Mouse (Mus musculus) lung, postnatal 25 days (tissue): Measurements from ENCODE around the gene Pipox.
A peak's percentile ranks its signal among the peaks of the same experiment; 100 is the strongest.

ENCODE experiments used
- DNase-seq: peaks from one replicate; pipeline ENCODE4 v3.0.0; 2022; ENCODE audit warnings: low spot score

Pipox gene

GRCm38 (mm10) chr11:77875847-77876759 lies 17.8 kb downstream of the Pipox start:
- DNase-seq: no peak

DNA sequence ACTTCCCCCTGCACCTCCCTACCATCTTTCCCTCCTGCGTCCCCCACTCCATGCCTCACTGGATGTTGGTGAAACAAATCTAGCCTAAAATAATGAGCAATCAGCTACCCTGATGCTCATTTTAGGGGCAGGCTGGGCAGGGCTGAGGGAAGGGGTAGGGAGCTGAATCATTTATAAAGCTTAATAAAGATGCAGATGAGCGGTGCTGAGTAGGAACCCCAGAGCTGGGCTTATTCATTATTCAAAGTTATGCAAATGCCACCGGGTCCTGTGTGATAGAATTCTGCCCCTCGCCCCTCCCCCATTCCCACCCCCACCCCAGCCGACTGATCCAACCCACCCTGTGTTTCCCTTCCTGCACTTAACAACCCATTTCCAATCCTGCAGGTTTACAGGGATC lies 18.6 kb downstream of the Pipox start:
- DNase-seq: no peak

DNA sequence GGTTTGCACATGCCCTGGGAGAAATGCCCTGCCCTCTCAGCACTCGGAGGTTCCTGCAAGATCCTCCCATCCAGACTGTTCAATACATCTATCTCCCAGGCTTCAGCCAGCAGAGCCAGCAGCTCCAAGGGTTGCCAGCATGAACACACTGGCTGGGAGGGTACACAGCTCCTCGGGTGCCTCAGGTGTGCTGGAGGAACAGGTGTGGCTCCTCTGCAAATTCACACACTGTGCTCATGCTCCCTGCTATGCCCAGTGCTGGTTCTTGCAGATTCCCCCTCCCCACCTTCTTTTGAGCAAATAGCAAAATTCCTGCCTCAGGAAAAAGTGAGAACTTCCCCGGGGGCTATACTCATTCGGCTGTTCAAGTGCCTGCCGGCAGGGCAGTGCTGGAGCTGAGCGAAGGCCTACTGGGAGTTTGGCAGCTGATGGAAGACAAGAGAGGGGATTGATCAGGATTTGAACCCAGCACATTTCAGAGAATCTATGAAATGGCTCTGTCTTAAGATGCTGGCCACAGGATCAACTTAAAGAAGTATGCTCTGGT lies 19.1 kb downstream of the Pipox start:
- no peak for DNase-seq

- DNase-seq: no peak
Observed at GRCm38 (mm10) chr11:77873116-77873515, 20.8 kb downstream of the Pipox start.

- DNase-seq: no peak
Observed at GRCm38 (mm10) chr11:77872685-77873084, 21.2 kb downstream of the Pipox start.

- DNase-seq: no peak
Observed at GRCm38 (mm10) chr11:77872236-77872635, 21.7 kb downstream of the Pipox start.

- no peak for DNase-seq
Observed at GRCm38 (mm10) chr11:77871436-77871835, 22.5 kb downstream of the Pipox start.

DNA sequence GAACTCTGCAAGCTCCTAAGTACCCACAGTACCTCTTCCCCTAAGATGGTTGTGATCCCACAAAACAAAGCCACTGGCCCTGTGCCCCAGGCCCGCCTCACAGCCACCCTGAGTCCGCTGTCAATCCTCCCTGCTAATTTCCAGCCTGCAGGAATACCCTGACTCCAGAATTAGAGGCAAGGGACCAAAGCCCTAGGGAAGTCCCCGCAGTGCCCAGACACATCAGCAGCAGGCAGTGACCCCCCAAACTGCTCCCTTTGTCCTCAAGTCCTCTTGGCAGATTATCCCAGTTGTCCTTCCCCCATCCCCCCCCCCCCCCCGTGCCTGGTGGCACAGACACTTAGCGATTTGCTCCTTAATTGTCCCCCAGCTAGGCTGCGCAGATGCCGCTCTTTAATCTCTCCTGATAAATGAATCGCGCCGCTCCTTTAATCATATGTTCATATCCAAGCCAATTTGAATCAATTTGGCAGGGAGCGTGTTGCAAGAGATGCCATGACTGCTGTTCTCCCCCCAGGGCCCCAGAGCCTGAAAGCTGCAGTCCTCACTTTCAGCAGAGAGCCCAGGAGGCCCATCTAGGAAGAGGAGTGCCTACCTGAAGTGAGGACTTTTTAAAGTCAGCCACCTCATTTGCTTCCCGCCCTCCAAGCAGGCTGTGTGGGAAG lies 26.3 kb downstream of the Pipox start:
- DNase-seq: no peak

- DNase-seq: no peak
Observed at GRCm38 (mm10) chr11:77864771-77865170, 29.1 kb downstream of the Pipox start.

- no peak for DNase-seq
Observed at GRCm38 (mm10) chr11:77862887-77863286, 31.0 kb downstream of the Pipox start.

GRCm38 (mm10) chr11:77860947-77861346 lies 32.9 kb downstream of the Pipox start:
- DNase-seq: no peak

- no peak for DNase-seq
Observed at GRCm38 (mm10) chr11:77858589-77858988, 35.3 kb downstream of the Pipox start.

GRCm38 (mm10) chr11:77857089-77857488 lies 36.8 kb downstream of the Pipox start:
- DNase-seq: no peak

- peak; percentile 10 for DNase-seq
Observed at GRCm38 (mm10) chr11:77855396-77855795, 38.5 kb downstream of the Pipox start.

DNA sequence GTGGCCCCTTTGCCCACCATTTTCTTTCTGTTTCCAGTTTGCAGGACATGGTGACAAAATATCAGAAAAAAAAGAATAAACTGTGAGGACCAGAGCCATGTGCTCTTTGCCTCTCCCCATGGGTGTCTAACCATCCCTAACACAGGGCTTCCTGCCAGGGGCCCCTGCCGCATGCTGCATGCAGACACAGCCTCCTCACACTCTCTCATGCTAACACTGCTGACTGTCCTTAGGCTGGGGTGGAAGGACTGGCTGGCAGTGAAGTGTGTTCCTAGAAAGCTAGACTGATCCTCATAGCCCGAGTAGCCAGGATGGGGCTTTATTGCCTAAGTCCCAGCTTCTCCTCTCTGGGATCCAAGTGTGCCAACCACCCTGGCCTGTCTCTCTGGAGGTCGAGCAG lies 39.3 kb downstream of the Pipox start:
- no peak for DNase-seq

DNA sequence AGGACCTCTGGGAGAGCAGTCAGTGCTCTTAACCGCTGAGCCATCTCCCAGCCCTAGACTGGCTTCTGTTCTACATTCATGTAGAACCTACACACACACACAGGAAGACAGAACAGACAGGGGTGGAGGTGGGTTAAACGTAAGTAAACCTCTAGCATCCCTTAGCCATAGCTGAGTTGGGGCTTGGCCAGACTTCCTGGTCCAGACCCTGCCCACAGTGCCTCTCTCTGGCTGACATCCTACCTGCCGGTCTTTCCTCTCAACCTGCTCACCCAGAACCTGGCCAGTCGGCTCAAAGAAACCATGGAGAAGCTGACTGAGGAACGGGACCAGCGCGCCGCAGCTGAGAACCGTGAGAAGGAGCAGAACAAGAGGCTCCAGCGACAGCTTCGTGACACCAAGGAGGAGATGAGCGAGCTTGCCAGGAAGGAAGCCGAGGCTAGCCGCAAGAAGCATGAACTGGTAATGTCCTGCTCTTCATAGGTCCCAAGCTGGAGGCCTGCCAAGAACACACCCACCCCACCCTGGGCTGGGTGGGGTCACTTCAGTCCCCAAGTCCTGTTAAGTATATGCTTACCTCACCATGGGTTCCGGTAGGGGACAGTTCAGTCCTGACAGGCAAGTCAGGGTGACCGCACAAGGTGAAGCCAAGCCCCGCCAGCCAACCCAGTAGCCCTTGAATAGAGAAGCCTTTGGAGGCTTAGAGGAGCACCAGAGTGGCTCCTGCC lies 40.8 kb downstream of the Pipox start:
- DNase-seq: no peak

- DNase-seq: no peak
Observed at GRCm38 (mm10) chr11:77852195-77852594, 41.7 kb downstream of the Pipox start.

DNA sequence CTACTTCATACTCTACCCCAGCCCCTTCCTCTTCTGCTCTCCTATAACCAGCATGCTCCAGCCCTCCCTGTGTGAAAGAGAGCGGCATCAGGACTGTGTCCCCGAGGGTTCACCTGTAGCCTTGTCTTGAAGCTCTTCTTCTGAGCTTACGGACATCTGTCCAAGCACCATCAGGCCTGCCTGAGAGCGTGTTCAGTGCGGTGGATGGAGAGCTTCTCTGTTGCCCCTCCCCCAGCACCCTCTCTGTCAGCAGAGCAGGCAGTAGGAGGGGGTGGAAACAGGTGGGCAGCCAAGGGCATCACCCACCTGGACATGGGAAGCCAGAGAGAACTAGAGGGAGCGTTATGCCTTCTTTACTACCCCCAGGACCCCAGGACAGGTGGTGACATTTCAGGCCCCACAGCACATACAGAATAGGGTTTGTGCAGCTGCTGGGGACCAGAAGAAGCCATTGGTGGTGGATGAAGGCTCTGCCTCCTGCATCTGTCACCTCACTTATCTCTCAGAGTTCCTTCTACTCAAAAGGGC lies 42.3 kb downstream of the Pipox start:
- DNase-seq: no peak

DNA sequence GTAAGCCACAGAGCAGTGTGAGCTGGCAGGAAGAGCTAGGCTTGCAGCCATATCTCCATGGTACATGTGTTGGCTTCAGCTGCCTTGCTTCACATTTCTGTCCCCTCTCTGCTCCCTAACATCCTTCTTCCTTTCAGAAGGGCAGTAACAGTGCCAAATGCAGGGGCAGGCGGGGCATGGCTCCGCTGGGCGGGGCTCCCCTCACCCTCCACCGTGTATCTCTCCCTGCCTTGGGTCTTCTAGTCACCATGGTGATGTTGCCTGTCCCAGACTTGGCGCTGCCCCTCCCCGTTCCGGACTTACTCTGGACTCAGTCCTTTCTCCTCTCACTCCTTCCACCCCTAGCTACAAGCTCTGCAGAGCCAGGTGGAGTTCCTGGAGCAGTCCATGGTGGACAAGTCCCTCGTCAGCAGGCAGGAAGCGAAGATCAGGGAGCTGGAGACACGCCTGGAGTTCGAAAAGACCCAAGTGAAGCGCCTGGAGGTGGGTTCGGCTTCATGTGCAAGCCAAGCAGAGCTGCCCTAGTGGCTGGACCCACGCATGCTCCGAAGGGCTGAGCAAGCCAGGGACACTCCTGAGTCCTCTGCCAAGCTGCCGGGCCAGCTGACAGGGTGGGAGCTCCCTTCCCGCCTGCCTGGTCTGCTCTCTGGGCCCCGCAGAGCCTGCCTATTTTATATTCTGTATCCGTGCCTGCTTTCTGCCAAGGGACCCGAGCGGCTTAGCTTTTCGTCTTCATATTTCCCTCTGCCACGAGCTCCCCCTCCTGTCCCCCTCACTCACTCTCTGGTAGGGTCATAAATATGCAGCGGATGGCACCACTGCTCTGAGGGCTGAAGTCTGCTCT lies 43.3 kb downstream of the Pipox start:
- no peak for DNase-seq

- DNase-seq: no peak
Observed at GRCm38 (mm10) chr11:77849151-77849550, 44.7 kb downstream of the Pipox start.

DNA sequence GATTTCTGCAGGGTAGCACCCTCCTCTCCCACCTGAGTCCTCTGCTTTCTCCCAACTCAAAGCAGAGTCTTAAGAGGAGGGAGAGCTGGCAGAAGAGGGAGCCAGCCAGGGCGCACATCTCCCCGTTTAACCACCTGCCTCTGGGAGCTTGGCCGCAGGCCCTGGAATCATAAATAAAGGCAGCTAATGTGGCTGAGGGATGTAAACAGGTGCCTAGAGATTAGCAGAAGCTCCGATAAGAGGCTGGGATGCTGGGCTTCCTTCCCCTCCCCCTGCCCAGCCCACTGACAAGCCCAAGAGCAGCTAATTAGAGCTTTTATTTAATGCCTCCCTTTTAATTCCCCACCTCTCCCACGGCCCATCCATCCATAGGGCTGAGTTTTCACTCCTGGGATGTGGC lies 45.8 kb downstream of the Pipox start:
- no peak for DNase-seq
